Mouse (Mus musculus): ENCODE measurements around the gene Tes. TPM values are rescaled to one million over a fixed set of nuclear protein-coding genes. Genes with fewer than 3 reads are reported as not detected.
A peak's percentile ranks its signal among the peaks of the same experiment; 100 is the strongest.

Gene Tes
- polyA plus RNA-seq, 1 experiment from 2014 or later, result 37.3 TPM

GRCm38 (mm10) chr6:17097301-17097700, 32.4 kb downstream of the Tes start:
- Histone ChIP-seq H3K4me3 (ENCODE audit: low read depth, low read length) (no peak overlapping the region), H3K4me1 (ENCODE audit: control insufficient read depth, insufficient read depth, low read length) (no peaks in the 10 kb centered on the region), H3K4me2 (no peak overlapping the region), H3K36me3 (ENCODE audit: control insufficient read depth, insufficient read depth, low read length) (no peaks in the 10 kb centered on the region), H3K9ac (ENCODE audit: low read length) (no peak overlapping the region), H3K27ac (ENCODE audit: low read depth, low read length) (no peak overlapping the region), H3K9me3 (ENCODE audit: control insufficient read depth, low read length) (no peaks in the 10 kb centered on the region), H3K27me3 (ENCODE audit: control insufficient read depth, insufficient read depth, low read length) (no peaks in the 10 kb centered on the region)
- ATAC-seq (ENCODE audit: low FRiP score) (no peak), DNase-seq (ENCODE audit: low spot score, missing footprints) (no peak)
- 88% methylated on average over 8 of the region's 8 CpGs for WGBS

- ATAC-seq (ENCODE audit: low FRiP score) (0 out of 2 replicates have a peak, but pooled peaks have one; percentile 52), DNase-seq (ENCODE audit: low spot score, missing footprints) (no peak)
- H3K4me1 ChIP-seq (ENCODE audit: control insufficient read depth, insufficient read depth, low read length), result no peaks in the 10 kb centered on the region
- no peaks in the 10 kb centered on the region for H3K27me3 ChIP-seq (ENCODE audit: control insufficient read depth, insufficient read depth, low read length)
- H3K4me3 ChIP-seq (ENCODE audit: low read depth, low read length), result no peak overlapping the region
- no peak overlapping the region for H3K4me2 ChIP-seq
- H3K36me3 ChIP-seq (ENCODE audit: control insufficient read depth, insufficient read depth, low read length), result no peaks in the 10 kb centered on the region
- H3K9me3 ChIP-seq (ENCODE audit: control insufficient read depth, low read length), result no peaks in the 10 kb centered on the region
- no peak overlapping the region for H3K27ac ChIP-seq (ENCODE audit: low read depth, low read length)
- no peak overlapping the region for H3K9ac ChIP-seq (ENCODE audit: low read length)
- 93% methylated on average over 9 of the region's 9 CpGs for WGBS
Measured at GRCm38 (mm10) chr6:17098559-17098958, 33.6 kb downstream of the Tes start.

GRCm38 (mm10) chr6:17099477-17100130, 34.7 kb downstream of the Tes start:
- H3K4me2 ChIP-seq, result no peak overlapping the region
- DNase-seq (ENCODE audit: low spot score, missing footprints), result no peak
- no peaks in the 10 kb centered on the region for H3K9me3 ChIP-seq (ENCODE audit: control insufficient read depth, low read length)
- H3K4me1 ChIP-seq (ENCODE audit: control insufficient read depth, insufficient read depth, low read length), result no peaks in the 10 kb centered on the region
- no peaks in the 10 kb centered on the region for H3K36me3 ChIP-seq (ENCODE audit: control insufficient read depth, insufficient read depth, low read length)
- H3K4me3 ChIP-seq (ENCODE audit: low read depth, low read length), result no peak overlapping the region
- 87% methylated on average over 25 of the region's 25 CpGs for WGBS
- H3K9ac ChIP-seq (ENCODE audit: low read length), result no peak overlapping the region
- H3K27me3 ChIP-seq (ENCODE audit: control insufficient read depth, insufficient read depth, low read length), result no peaks in the 10 kb centered on the region
- H3K27ac ChIP-seq (ENCODE audit: low read depth, low read length), result no peak overlapping the region
- ATAC-seq (ENCODE audit: low FRiP score), result no peak

- Histone ChIP-seq H3K4me3 (ENCODE audit: low read depth, low read length) (no peak overlapping the region), H3K36me3 (ENCODE audit: control insufficient read depth, insufficient read depth, low read length) (no peaks in the 10 kb centered on the region), H3K27me3 (ENCODE audit: control insufficient read depth, insufficient read depth, low read length) (no peaks in the 10 kb centered on the region), H3K9me3 (ENCODE audit: control insufficient read depth, low read length) (no peaks in the 10 kb centered on the region), H3K4me1 (ENCODE audit: control insufficient read depth, insufficient read depth, low read length) (no peaks in the 10 kb centered on the region), H3K9ac (ENCODE audit: low read length) (no peak overlapping the region), H3K4me2 (no peak overlapping the region), H3K27ac (ENCODE audit: low read depth, low read length) (no peak overlapping the region)
- DNase-seq (ENCODE audit: low spot score, missing footprints) (peak; percentile 95), ATAC-seq (ENCODE audit: low FRiP score) (no peak; the same call in 1 of the 2 replicates)
Measured at GRCm38 (mm10) chr6:17105714-17106113, 40.8 kb downstream of the Tes start.

- H3K4me3 ChIP-seq (ENCODE audit: low read depth, low read length), result no peak overlapping the region
- no peaks in the 10 kb centered on the region for H3K27me3 ChIP-seq (ENCODE audit: control insufficient read depth, insufficient read depth, low read length)
- no peak overlapping the region for H3K4me2 ChIP-seq
- 91% methylated on average over 5 of the region's 5 CpGs for WGBS
- no peaks in the 10 kb centered on the region for H3K9me3 ChIP-seq (ENCODE audit: control insufficient read depth, low read length)
- no peak overlapping the region for H3K9ac ChIP-seq (ENCODE audit: low read length)
- DNase-seq (ENCODE audit: low spot score, missing footprints) (no peak), ATAC-seq (ENCODE audit: low FRiP score) (no peak)
- no peak overlapping the region for H3K27ac ChIP-seq (ENCODE audit: low read depth, low read length)
- H3K36me3 ChIP-seq (ENCODE audit: control insufficient read depth, insufficient read depth, low read length), result no peaks in the 10 kb centered on the region
- H3K4me1 ChIP-seq (ENCODE audit: control insufficient read depth, insufficient read depth, low read length), result no peaks in the 10 kb centered on the region
Measured at GRCm38 (mm10) chr6:17106493-17106892, 41.5 kb downstream of the Tes start.

GRCm38 (mm10) chr6:17109204-17109603, 44.3 kb downstream of the Tes start:
- Histone ChIP-seq H3K27me3 (ENCODE audit: control insufficient read depth, insufficient read depth, low read length) (no peaks in the 10 kb centered on the region), H3K4me3 (ENCODE audit: low read depth, low read length) (no peak overlapping the region), H3K9ac (ENCODE audit: low read length) (no peak overlapping the region), H3K4me1 (ENCODE audit: control insufficient read depth, insufficient read depth, low read length) (no peaks in the 10 kb centered on the region), H3K36me3 (ENCODE audit: control insufficient read depth, insufficient read depth, low read length) (no peaks in the 10 kb centered on the region), H3K27ac (ENCODE audit: low read depth, low read length) (no peak overlapping the region), H3K4me2 (no peak overlapping the region), H3K9me3 (ENCODE audit: control insufficient read depth, low read length) (no peaks in the 10 kb centered on the region)
- 84% methylated on average over 4 of the region's 4 CpGs for WGBS
- no peak for DNase-seq (ENCODE audit: low spot score, missing footprints)
- no peak for ATAC-seq (ENCODE audit: low FRiP score)

- DNase-seq (ENCODE audit: low spot score, missing footprints), result no peak
- no peaks in the 10 kb centered on the region for H3K36me3 ChIP-seq (ENCODE audit: control insufficient read depth, insufficient read depth, low read length)
- no peaks in the 10 kb centered on the region for H3K9me3 ChIP-seq (ENCODE audit: control insufficient read depth, low read length)
- H3K9ac ChIP-seq (ENCODE audit: low read length), result no peak overlapping the region
- no peak overlapping the region for H3K4me3 ChIP-seq (ENCODE audit: low read depth, low read length)
- H3K4me1 ChIP-seq (ENCODE audit: control insufficient read depth, insufficient read depth, low read length), result no peaks in the 10 kb centered on the region
- H3K4me2 ChIP-seq, result no peak overlapping the region
- H3K27me3 ChIP-seq (ENCODE audit: control insufficient read depth, insufficient read depth, low read length), result no peaks in the 10 kb centered on the region
- ATAC-seq (ENCODE audit: low FRiP score), result no peak
- H3K27ac ChIP-seq (ENCODE audit: low read depth, low read length), result no peak overlapping the region
- 69% methylated on average over 6 of the region's 6 CpGs for WGBS
Measured at GRCm38 (mm10) chr6:17110564-17111100, 45.7 kb downstream of the Tes start.

GRCm38 (mm10) chr6:17112081-17112480, 47.1 kb downstream of the Tes start:
- no peak for ATAC-seq (ENCODE audit: low FRiP score)
- WGBS, result 88% methylated on average over 1 of the region's 1 CpGs

GRCm38 (mm10) chr6:17112990-17113389, 48.0 kb downstream of the Tes start:
- Histone ChIP-seq H3K27me3 (ENCODE audit: control insufficient read depth, insufficient read depth, low read length) (no peaks in the 10 kb centered on the region), H3K4me2 (no peak overlapping the region), H3K9ac (ENCODE audit: low read length) (no peak overlapping the region), H3K36me3 (ENCODE audit: control insufficient read depth, insufficient read depth, low read length) (no peaks in the 10 kb centered on the region), H3K4me3 (ENCODE audit: low read depth, low read length) (no peak overlapping the region), H3K27ac (ENCODE audit: low read depth, low read length) (no peak overlapping the region), H3K4me1 (ENCODE audit: control insufficient read depth, insufficient read depth, low read length) (no peaks in the 10 kb centered on the region), H3K9me3 (ENCODE audit: control insufficient read depth, low read length) (no peaks in the 10 kb centered on the region)
- DNase-seq (ENCODE audit: low spot score, missing footprints) (no peak), ATAC-seq (ENCODE audit: low FRiP score) (no peak)
- WGBS, result 90% methylated on average over 2 of the region's 2 CpGs

More at GRCm38 (mm10) chr6:17112081-17112480, 47.1 kb downstream of the Tes start:
- Histone ChIP-seq H3K4me1 (ENCODE audit: control insufficient read depth, insufficient read depth, low read length) (no peaks in the 10 kb centered on the region), H3K4me3 (ENCODE audit: low read depth, low read length) (no peak overlapping the region), H3K9ac (ENCODE audit: low read length) (no peak overlapping the region), H3K9me3 (ENCODE audit: control insufficient read depth, low read length) (no peaks in the 10 kb centered on the region), H3K4me2 (no peak overlapping the region), H3K36me3 (ENCODE audit: control insufficient read depth, insufficient read depth, low read length) (no peaks in the 10 kb centered on the region), H3K27ac (ENCODE audit: low read depth, low read length) (no peak overlapping the region), H3K27me3 (ENCODE audit: control insufficient read depth, insufficient read depth, low read length) (no peaks in the 10 kb centered on the region)
- no peak for DNase-seq (ENCODE audit: low spot score, missing footprints)

Data from midbrain, embryonic 11.5 days (tissue).